Mouse (Mus musculus): ENCODE data around the gene Zfp628.

DNA sequence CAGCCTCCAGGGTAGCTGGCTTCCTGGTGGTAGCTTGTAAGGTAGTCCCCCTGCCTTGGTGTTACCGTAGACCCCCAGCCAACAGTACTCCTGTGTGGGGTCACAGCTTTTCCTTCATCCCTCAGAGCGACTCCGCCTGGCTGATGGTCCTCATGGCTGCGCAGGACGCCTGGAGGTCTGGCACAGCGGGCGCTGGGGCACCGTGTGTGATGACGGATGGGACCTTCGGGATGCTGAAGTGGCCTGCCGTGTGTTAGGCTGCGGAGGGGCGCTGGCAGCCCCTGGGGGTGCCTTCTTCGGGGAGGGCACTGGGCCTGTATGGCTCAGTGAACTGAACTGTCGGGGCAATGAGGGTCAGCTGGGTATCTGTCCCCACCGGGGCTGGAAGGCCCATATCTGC lies 11.8 kb downstream of the Zfp628 start:
- TF ChIP-seq POLR2A (IDR thresholded peaks at IDR 0.05; ENCODE audit: control insufficient read depth in 1 of 2, insufficient read depth in 1 of 2, low read depth in 1 of 2, low read length in 2 of 2, poor library complexity in 1 of 2) (no peak), CTCF (IDR thresholded peaks at IDR 0.05 in 2 of 3, conservative IDR thresholded peaks at IDR 0.05 in 1 of 3; ENCODE audit: control insufficient read depth in 1 of 3, insufficient read depth in 1 of 3, low read depth in 2 of 3, low read length in 3 of 3, poor library complexity in 1 of 3, severe bottlenecking in 1 of 3) (no peak), ETS1 (IDR thresholded peaks at IDR 0.05; ENCODE audit: low read depth, low read length) (no peak), MAFK (IDR thresholded peaks at IDR 0.05; ENCODE audit: borderline replicate concordance, low read depth, low read length) (no peak)

Measured in MEL (cell line).